Mouse (Mus musculus) kidney, adult 18-20 months (tissue): ENCODE measurements around the gene Poc1b.
A peak's percentile ranks its signal among the peaks of the same experiment; 100 is the strongest.
"Not testable (repeated sequence)": the region's sequence is repeated elsewhere in the genome, so short reads cannot be mapped to it uniquely, and the experiment has no call there.

Experiments
- DNase-seq: peaks from one replicate; pipeline ENCODE4 v3.0.0; 2021

Gene Poc1b

GRCm38 (mm10) chr10:99197125-99197524 is 90.3 kb downstream of the Poc1b start:
- no peak for DNase-seq

GRCm38 (mm10) chr10:99197607-99198305 is 90.9 kb downstream of the Poc1b start:
- DNase-seq, result no peak

- DNase-seq, result no peak
Measured at GRCm38 (mm10) chr10:99198946-99199345, 92.1 kb downstream of the Poc1b start.

GRCm38 (mm10) chr10:99200944-99201343 is 94.1 kb downstream of the Poc1b start:
- DNase-seq, result no peak

- no peak for DNase-seq
Measured at GRCm38 (mm10) chr10:99201786-99202185, 95.0 kb downstream of the Poc1b start.

GRCm38 (mm10) chr10:99202363-99202762 is 95.5 kb downstream of the Poc1b start:
- DNase-seq, result peak; percentile 25

- no peak for DNase-seq
Measured at GRCm38 (mm10) chr10:99203163-99203562, 96.3 kb downstream of the Poc1b start.

GRCm38 (mm10) chr10:99203577-99204487 is 97.0 kb downstream of the Poc1b start:
- peak; percentile 46 for DNase-seq

GRCm38 (mm10) chr10:99204553-99204952 is 97.7 kb downstream of the Poc1b start:
- peak; percentile 36 for DNase-seq

GRCm38 (mm10) chr10:99207121-99207520 is 100.3 kb downstream of the Poc1b start:
- DNase-seq, result no peak

- DNase-seq, result peak; percentile 67
Measured at GRCm38 (mm10) chr10:99209146-99209800, 102.4 kb downstream of the Poc1b start.

GRCm38 (mm10) chr10:99211021-99211420 is 104.2 kb downstream of the Poc1b start:
- no peak for DNase-seq

- no peak for DNase-seq
Measured at GRCm38 (mm10) chr10:99211503-99212265, 104.8 kb downstream of the Poc1b start.

- no peak for DNase-seq
Measured at GRCm38 (mm10) chr10:99214421-99215299, 107.8 kb downstream of the Poc1b start.

GRCm38 (mm10) chr10:99216570-99216969 is 109.7 kb downstream of the Poc1b start:
- not testable (repeated sequence) for DNase-seq

GRCm38 (mm10) chr10:99221540-99221939 is 114.7 kb downstream of the Poc1b start:
- no peak for DNase-seq

GRCm38 (mm10) chr10:99222726-99223125 is 115.9 kb downstream of the Poc1b start:
- peak; percentile 62 for DNase-seq

GRCm38 (mm10) chr10:99224218-99224617 is 117.4 kb downstream of the Poc1b start:
- DNase-seq, result peak; percentile 71

GRCm38 (mm10) chr10:99226782-99227181 is 119.9 kb downstream of the Poc1b start:
- DNase-seq, result no peak

GRCm38 (mm10) chr10:99227968-99228864 is 121.4 kb downstream of the Poc1b start:
- DNase-seq, result peak; percentile 60
